Mouse (Mus musculus) bone marrow macrophage, adult 2 months (primary cell): ENCODE measurements around the gene Olfr430.

Source experiments
- CTCF ChIP-seq: IDR thresholded peaks from 2 replicates; pipeline ENCODE4 v1.5.1; 2012; ENCODE audit warnings: low read depth, mild to moderate bottlenecking, low read length, moderate library complexity
- POLR2A ChIP-seq: IDR thresholded peaks from 2 replicates; pipeline ENCODE4 v1.6.1; 2012; ENCODE audit warnings: mild to moderate bottlenecking, low read depth, low read length, borderline replicate concordance

- TF ChIP-seq CTCF: no peak
- TF ChIP-seq POLR2A: no peak
Observed at GRCm38 (mm10) chr1:174040523-174041177, 25.8 kb upstream of the Olfr430 start, which contains the start of gene Olfr433.
